Mouse (Mus musculus): ENCODE measurements around the gene Gm21985. TPM values are rescaled to one million over a fixed set of nuclear protein-coding genes. Genes with fewer than 3 reads are reported as not detected.
"Not testable (repeated sequence)": the region's sequence is repeated elsewhere in the genome, so short reads cannot be mapped to it uniquely, and the experiment has no call there.

Gm21985 gene
- polyA plus RNA-seq, 1 experiment: not detected

DNA sequence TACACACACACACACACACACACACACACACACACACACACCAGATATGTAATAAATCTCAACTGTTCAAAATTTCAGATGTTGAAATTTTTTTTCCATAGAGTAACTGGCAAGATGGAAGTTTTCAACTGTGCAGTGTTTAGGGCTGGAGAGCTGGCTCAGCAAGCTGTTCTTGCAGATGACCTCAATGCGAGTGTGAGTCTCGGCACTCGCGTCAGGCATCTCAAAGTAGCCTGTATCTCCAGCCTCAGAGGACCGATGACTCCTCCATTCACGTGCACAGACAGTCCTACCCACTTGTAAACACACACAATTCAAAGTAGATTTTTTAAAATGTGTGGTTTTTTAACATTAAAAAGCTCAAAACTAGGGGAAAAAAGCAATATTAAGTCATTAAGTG, 7.4 kb downstream of the Gm21985 start:
- Histone ChIP-seq H3K4me3 (replicated peaks; ENCODE audit: extremely low read depth, low read depth, low read length) (no peak overlapping the region), H3K4me1 (ENCODE audit: control insufficient read depth, insufficient read depth, low read length) (peaks cover 3% of the 10 kb centered on the region; the same call in 1 of the 2 replicates)
- TF ChIP-seq POLR2A (IDR thresholded peaks at IDR 0.05; ENCODE audit: borderline replicate concordance, extremely low read depth, low read depth, low read length) (no peak), CTCF (IDR thresholded peaks at IDR 0.05; ENCODE audit: insufficient read depth, low read length) (no peak)
- DNase-seq: no peak
- 80% methylated on average over 6 of the region's 6 CpGs for WGBS

DNA sequence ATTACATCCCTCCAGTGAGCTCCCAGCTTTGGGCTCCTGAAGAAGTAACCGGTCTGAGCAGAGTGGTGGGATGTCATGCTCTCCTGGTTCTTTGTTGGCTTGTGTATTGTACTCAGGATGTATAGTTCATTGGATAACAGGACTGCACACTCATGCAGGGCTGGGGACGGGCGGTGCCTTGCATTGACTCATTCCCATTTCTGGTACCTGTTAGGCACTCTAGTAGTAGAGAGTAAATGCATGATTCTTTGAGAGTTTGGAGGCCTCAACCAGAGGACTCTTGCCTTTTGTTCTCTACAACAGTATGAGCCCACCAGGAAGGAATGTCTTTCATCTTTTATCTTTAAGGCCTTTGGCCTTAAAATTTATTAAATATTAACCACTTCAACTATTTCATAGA, 10.8 kb downstream of the Gm21985 start:
- TF ChIP-seq CTCF (IDR thresholded peaks at IDR 0.05; ENCODE audit: insufficient read depth, low read length): no peak
- no peak for TF ChIP-seq POLR2A (IDR thresholded peaks at IDR 0.05; ENCODE audit: borderline replicate concordance, extremely low read depth, low read depth, low read length)
- Histone ChIP-seq H3K4me1 (ENCODE audit: control insufficient read depth, insufficient read depth, low read length) (no peaks in the 10 kb centered on the region; the same call in 1 of the 2 replicates), H3K4me3 (replicated peaks; ENCODE audit: extremely low read depth, low read depth, low read length) (no peak overlapping the region)
- no peak for DNase-seq
- 86% methylated on average over 3 of the region's 3 CpGs for WGBS

DNA sequence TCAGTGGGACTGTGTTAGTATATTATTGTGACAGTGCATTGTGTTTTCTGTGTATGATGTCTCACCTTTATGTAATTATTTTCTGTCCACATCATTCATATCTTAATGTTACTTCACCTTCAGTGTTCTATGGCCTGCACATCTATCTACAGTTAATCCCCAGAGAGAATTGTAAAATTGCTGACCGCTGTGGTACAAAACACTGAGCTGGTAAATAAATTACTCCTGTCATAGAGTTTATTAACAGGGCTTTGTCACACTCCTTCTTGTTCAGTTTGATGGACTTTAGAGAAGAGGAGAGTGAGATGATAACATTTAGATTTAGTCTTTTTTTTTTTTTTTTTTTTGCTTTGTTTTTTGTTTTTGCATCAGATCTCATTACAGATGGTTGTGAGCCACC, 16.7 kb downstream of the Gm21985 start:
- TF ChIP-seq POLR2A (IDR thresholded peaks at IDR 0.05; ENCODE audit: borderline replicate concordance, extremely low read depth, low read depth, low read length) (no peak), CTCF (IDR thresholded peaks at IDR 0.05; ENCODE audit: insufficient read depth, low read length) (no peak)
- no peaks in the 10 kb centered on the region; the same call in none of the 2 replicates for H3K4me1 ChIP-seq (ENCODE audit: control insufficient read depth, insufficient read depth, low read length)
- no peak overlapping the region for H3K4me3 ChIP-seq (replicated peaks; ENCODE audit: extremely low read depth, low read depth, low read length)
- DNase-seq: no peak
- WGBS: 96% methylated on average over 1 of the region's 1 CpGs

DNA sequence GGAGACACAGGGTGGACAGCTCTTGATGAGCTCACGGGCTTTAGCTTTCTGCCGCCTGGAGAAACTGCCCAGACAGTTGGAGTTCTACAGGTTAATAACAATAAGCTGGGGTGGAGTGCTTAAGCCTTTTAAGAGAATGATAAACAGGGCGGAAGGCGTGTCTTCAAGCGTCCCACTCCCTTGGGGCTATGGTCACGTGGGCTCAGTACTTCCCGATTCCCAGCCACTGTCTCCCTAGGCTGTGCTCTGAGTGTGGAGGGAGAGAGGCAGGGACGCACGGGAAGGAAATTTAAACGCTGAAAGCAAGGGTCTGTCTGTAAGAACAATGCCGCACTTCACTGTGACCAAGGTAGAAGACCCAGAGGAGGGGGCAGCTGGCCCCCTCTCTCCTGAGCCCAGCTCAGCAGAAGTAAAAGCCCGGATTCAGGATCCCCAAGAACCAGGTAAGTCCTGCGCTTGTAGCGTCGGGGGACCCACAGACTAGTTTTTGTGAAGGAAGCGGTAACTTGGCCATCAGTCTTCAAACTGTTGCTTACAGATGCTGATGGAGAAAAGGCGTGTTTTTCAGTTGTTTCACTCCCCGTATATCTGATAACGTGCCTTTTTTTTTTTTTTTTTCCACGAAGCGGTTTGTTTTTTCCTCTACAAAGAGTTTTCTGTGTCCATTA, 18.4 kb downstream of the Gm21985 start:
- Histone ChIP-seq H3K4me3 (replicated peaks; ENCODE audit: extremely low read depth, low read depth, low read length) (peak overlapping the region; percentile 72), H3K4me1 (ENCODE audit: control insufficient read depth, insufficient read depth, low read length) (no peaks in the 10 kb centered on the region; the same call in 1 of the 2 replicates)
- peak; percentile 68 for DNase-seq
- 7% methylated on average over 21 of the region's 21 CpGs for WGBS
- TF ChIP-seq POLR2A (IDR thresholded peaks at IDR 0.05; ENCODE audit: borderline replicate concordance, extremely low read depth, low read depth, low read length): peak; percentile 73; the same call in 1 of the 2 replicates
- no peak for TF ChIP-seq CTCF (IDR thresholded peaks at IDR 0.05; ENCODE audit: insufficient read depth, low read length)

DNA sequence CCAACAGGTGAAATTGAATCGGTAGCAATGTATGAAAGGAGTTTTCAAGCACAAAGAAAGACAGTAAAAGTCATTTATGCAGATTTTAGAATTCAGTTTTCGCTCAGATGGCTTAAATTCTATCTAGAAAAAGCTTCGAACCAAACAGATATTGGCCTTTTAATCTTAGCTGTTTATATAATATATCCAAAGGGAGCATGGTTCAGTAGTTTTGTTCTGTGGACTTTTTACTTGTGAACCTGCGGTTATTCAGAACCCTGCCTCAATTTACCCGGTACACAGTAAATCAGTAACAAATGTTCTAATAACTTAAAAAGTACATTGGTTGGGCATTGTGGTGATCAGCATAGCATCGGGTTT, 18.9 kb downstream of the Gm21985 start:
- Histone ChIP-seq H3K4me3 (replicated peaks; ENCODE audit: extremely low read depth, low read depth, low read length) (peak overlapping the region; percentile 72), H3K4me1 (ENCODE audit: control insufficient read depth, insufficient read depth, low read length) (no peaks in the 10 kb centered on the region; the same call in 1 of the 2 replicates)
- TF ChIP-seq CTCF (IDR thresholded peaks at IDR 0.05; ENCODE audit: insufficient read depth, low read length) (no peak), POLR2A (IDR thresholded peaks at IDR 0.05; ENCODE audit: borderline replicate concordance, extremely low read depth, low read depth, low read length) (no peak)
- DNase-seq: no peak
- WGBS: 48% methylated on average over 6 of the region's 6 CpGs

DNA sequence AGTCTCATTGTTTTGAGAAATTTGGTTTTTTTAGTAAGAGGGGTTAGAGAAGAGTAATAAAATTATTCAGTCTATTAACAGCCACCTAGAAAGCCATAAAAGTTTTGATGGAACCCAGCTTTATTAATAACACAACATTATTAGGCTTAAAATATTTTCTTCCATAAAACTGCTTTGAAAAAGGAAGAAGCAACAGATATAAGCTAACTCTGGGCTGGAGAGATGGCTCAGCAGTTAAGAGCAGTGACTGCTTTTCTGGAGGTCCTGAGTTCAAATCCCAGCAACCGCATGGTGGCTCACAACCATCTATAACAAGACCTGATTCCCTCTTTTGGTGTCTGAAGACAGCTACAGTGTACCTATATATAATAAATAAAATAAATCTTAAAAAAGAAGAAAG, 19.9 kb downstream of the Gm21985 start:
- not testable (repeated sequence) for H3K4me3 ChIP-seq (replicated peaks; ENCODE audit: extremely low read depth, low read depth, low read length); H3K4me1 ChIP-seq (ENCODE audit: control insufficient read depth, insufficient read depth, low read length); DNase-seq
- WGBS: 96% methylated on average over 1 of the region's 1 CpGs

DNA sequence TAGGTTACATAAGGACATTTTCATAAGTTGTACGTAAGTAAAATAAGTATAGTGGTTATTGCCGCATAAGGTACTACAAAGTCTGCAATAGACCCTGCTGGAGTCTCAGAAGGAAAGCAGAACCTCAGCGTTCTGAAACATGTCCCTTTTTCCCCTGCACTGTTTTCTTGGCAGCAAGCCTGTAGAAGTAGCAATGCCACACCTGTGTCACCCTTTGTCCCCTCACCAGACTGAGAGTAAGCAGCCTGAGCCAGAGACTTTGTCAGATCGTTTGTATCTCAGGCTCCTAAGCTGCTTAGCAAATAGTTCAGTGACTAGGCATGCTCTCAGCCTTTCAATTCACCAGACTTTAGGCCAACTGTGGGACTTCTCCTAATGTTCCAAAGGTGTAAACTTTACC, 20.9 kb downstream of the Gm21985 start:
- no peak for TF ChIP-seq CTCF (IDR thresholded peaks at IDR 0.05; ENCODE audit: insufficient read depth, low read length)
- no peak for TF ChIP-seq POLR2A (IDR thresholded peaks at IDR 0.05; ENCODE audit: borderline replicate concordance, extremely low read depth, low read depth, low read length)
- WGBS: 53% methylated on average over 4 of the region's 4 CpGs
- H3K4me3 ChIP-seq (replicated peaks; ENCODE audit: extremely low read depth, low read depth, low read length): no peak overlapping the region
- DNase-seq: no peak
- H3K4me1 ChIP-seq (ENCODE audit: control insufficient read depth, insufficient read depth, low read length): no peaks in the 10 kb centered on the region; the same call in 1 of the 2 replicates

DNA sequence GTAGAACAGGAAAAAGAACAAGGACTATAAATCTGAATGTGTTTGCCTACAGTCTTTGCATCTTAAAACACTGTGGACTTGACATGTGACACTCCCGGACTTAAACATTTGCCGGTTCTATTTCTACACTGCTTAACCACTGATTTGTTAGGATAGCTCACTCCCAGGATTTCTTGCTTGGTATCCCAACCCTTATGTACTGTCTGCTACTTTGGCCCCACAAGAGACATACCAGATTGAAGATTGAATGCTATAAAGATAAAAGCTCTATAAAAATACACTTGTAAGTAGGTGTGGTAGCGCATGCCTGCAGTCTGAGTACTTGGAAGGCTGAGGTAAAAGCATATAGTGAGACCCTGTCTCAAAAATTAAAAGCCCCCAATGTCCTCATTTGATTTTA, 23.4 kb downstream of the Gm21985 start:
- no peaks in the 10 kb centered on the region; the same call in none of the 2 replicates for H3K4me1 ChIP-seq (ENCODE audit: control insufficient read depth, insufficient read depth, low read length)

DNA sequence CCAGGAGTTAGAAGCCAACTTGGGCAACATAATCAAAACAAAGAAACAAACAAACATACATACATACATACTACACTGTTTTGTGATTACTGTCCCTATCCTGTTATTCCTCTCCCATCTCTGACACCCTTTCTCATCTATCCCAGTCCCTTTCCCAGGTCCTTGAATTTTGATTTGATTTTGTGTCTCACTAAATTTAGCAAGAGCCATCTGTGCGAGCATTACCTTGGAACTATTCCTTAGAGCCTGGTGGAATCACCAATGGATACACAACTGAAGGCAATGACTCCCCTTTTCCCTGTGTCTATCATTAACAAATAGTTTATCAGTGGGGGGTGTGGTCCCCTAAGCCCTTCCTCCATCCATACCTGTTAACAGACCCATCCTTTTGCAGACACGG, 26.7 kb downstream of the Gm21985 start:
- H3K4me3 ChIP-seq (replicated peaks; ENCODE audit: extremely low read depth, low read depth, low read length): no peak overlapping the region
- WGBS: 86% methylated on average over 2 of the region's 2 CpGs
- DNase-seq: no peak
- TF ChIP-seq POLR2A (IDR thresholded peaks at IDR 0.05; ENCODE audit: borderline replicate concordance, extremely low read depth, low read depth, low read length) (no peak), CTCF (IDR thresholded peaks at IDR 0.05; ENCODE audit: insufficient read depth, low read length) (no peak)
- H3K4me1 ChIP-seq (ENCODE audit: control insufficient read depth, insufficient read depth, low read length): no peaks in the 10 kb centered on the region; the same call in 1 of the 2 replicates

More for the DNA sequence above, 23.4 kb downstream of the Gm21985 start:
- DNase-seq: no peak
- 86% methylated on average over 3 of the region's 3 CpGs for WGBS
- TF ChIP-seq POLR2A (IDR thresholded peaks at IDR 0.05; ENCODE audit: borderline replicate concordance, extremely low read depth, low read depth, low read length) (no peak), CTCF (IDR thresholded peaks at IDR 0.05; ENCODE audit: insufficient read depth, low read length) (no peak)
- no peak overlapping the region for H3K4me3 ChIP-seq (replicated peaks; ENCODE audit: extremely low read depth, low read depth, low read length)

DNA sequence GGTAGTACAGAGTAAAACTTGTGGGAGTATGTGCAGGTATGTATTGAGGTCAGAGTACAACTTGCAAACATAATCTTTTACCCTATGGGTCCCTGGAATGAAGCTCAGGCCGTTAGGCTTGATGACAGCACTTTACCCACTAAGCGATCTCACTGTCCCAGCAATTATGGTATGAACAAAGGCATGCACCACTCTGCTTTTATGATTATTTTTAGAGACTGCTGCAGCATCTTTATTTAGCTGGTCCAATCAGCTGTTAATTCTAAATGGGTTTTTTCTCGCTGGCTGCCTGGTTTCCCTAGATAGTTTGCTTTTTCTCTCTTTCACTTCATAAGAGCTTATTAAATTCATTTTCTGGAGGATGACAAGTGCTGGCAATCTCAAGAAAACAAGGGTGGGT, 30.1 kb downstream of the Gm21985 start:
- DNase-seq: no peak
- TF ChIP-seq CTCF (IDR thresholded peaks at IDR 0.05; ENCODE audit: insufficient read depth, low read length): no peak
- TF ChIP-seq POLR2A (IDR thresholded peaks at IDR 0.05; ENCODE audit: borderline replicate concordance, extremely low read depth, low read depth, low read length): no peak
- H3K4me1 ChIP-seq (ENCODE audit: control insufficient read depth, insufficient read depth, low read length): no peaks in the 10 kb centered on the region; the same call in 1 of the 2 replicates
- WGBS: 87% methylated on average over 3 of the region's 3 CpGs
- H3K4me3 ChIP-seq (replicated peaks; ENCODE audit: extremely low read depth, low read depth, low read length): no peak overlapping the region
